Mouse (Mus musculus) layer of hippocampus, adult 18-20 months (tissue): ENCODE data around the gene Polr3gl. TPM values are rescaled to one million over a fixed set of nuclear protein-coding genes. Genes with fewer than 3 reads are reported as not detected.

Experiments
- DNase-seq, 2 experiments: peaks; one replicate each; pipeline ENCODE4 v3.0.0; 2022; ENCODE audit warnings: low spot score in 2 of 2
- total RNA-seq, 2 experiments: library from RNA; stranded (reverse); gene quantifications; 2 replicates each; pipeline ENCODE4 v1.2.3; 2021

Polr3gl gene
- total RNA-seq, 2 experiments from 2014 or later, result 28.7 to 31.6 TPM

GRCm38 (mm10) chr3:96573611-96574511 is 20.1 kb downstream of the Polr3gl start:
- DNase-seq, result no peak

- DNase-seq, result no peak
These were observed 21.9 kb downstream of the Polr3gl start for GRCm38 (mm10) chr3:96571896-96572698.

GRCm38 (mm10) chr3:96571336-96571735 is 22.6 kb downstream of the Polr3gl start:
- no peak for DNase-seq

GRCm38 (mm10) chr3:96570643-96571042 is 23.3 kb downstream of the Polr3gl start:
- DNase-seq, result no peak

GRCm38 (mm10) chr3:96569966-96570605 is 23.9 kb downstream of the Polr3gl start:
- no peak for DNase-seq

- no peak for DNase-seq
These were observed 24.5 kb downstream of the Polr3gl start for GRCm38 (mm10) chr3:96569506-96569905.

- no peak for DNase-seq
These were observed 25.4 kb downstream of the Polr3gl start for GRCm38 (mm10) chr3:96568605-96569004.

GRCm38 (mm10) chr3:96566661-96567450 is 27.1 kb downstream of the Polr3gl start:
- DNase-seq, result no peak

- no peak for DNase-seq
These were observed 28.9 kb downstream of the Polr3gl start for GRCm38 (mm10) chr3:96565105-96565504.

GRCm38 (mm10) chr3:96564633-96565032 is 29.3 kb downstream of the Polr3gl start:
- DNase-seq, result no peak

GRCm38 (mm10) chr3:96563911-96564632 is 29.9 kb downstream of the Polr3gl start:
- DNase-seq, result no peak

- DNase-seq, result no peak
These were observed 30.7 kb downstream of the Polr3gl start for GRCm38 (mm10) chr3:96563267-96563666.

- DNase-seq, result no peak
These were observed 31.9 kb downstream of the Polr3gl start for GRCm38 (mm10) chr3:96561946-96562681.

GRCm38 (mm10) chr3:96560881-96561668 is 32.9 kb downstream of the Polr3gl start:
- no peak for DNase-seq

- DNase-seq, result no peak
These were observed 33.8 kb downstream of the Polr3gl start for GRCm38 (mm10) chr3:96559911-96560850.

- no peak for DNase-seq
These were observed 34.5 kb downstream of the Polr3gl start for GRCm38 (mm10) chr3:96559398-96559910.

GRCm38 (mm10) chr3:96558668-96559196 is 35.2 kb downstream of the Polr3gl start:
- no peak for DNase-seq
